Mouse (Mus musculus): ENCODE results near the gene Hoxb7. TPM values are rescaled to one million over a fixed set of nuclear protein-coding genes. Genes with fewer than 3 reads are reported as not detected.

Gene Hoxb7
- polyA plus RNA-seq, 1 experiment from 2014 or later, result 3.5 TPM

DNA sequence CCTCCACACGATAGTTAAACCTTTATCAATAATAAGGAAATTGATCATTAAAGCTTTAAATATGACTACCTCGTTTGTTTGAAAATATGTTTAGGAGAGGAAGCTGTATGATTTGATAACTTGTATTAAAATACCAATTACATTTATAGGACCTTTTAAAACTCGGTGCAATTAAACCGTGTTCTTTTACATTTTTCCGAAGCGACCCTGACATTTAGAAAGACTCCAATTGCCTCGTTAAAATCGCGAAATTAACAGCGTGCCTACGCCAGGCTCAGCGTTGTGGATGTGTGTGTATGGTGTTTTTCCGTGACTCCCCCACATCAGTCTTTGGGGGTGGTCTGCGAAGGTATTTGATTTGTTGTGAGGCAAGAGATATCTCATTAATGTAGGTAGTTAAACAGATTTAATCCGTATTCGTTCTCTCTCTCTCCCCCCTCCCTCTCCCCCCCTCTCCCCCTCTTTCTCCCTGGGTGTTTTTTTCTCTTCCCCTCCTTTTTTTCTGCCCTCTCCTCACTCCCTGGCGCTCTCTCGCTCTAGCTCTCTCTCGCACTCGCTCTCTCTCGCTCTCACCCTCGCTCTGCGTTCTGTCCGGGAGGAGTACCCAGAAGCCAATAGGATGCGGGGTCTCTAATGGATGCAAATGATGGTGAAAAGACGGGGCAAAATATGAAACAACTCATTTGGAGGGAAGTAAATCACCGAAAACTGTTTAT, 4.4 kb upstream of the Hoxb7 start, which contains the start of gene Hoxb8:
Gene Hoxb8, plus strand, starts transcription at position 51 of the 716 bp plus-strand sequence.
- under 1% methylated on average over 27 of the region's 27 CpGs for WGBS
- peak within 1 kb of the TSS; percentile 48 for H3K4me3 ChIP-seq (ENCODE audit: low read depth, low read length)
- H3K27ac ChIP-seq (ENCODE audit: low read depth), result no peak within 1 kb of the TSS; the same call in 1 of the 2 replicates
- peak within 1 kb of the TSS; percentile 86 for H3K4me2 ChIP-seq
- no peak for ATAC-seq (ENCODE audit: insufficient read depth)
- TF ChIP-seq CTCF (IDR thresholded peaks at IDR 0.05; ENCODE audit: low read depth), result no peak
- no peaks in the 10 kb centered on the region for H3K4me1 ChIP-seq (ENCODE audit: insufficient read depth)
- H3K9me3 ChIP-seq (ENCODE audit: low read depth, low read length), result no peaks in the 10 kb centered on the region
- peak within 1 kb of the TSS; percentile 56; the same call in 1 of the 2 replicates for H3K9ac ChIP-seq
- peaks cover 90% of the 10 kb centered on the region for H3K27me3 ChIP-seq (ENCODE audit: insufficient read depth, low read length)
- DNase-seq, result peak; percentile 58
- H3K36me3 ChIP-seq (ENCODE audit: insufficient read depth), result no peaks in the 10 kb centered on the region

DNA sequence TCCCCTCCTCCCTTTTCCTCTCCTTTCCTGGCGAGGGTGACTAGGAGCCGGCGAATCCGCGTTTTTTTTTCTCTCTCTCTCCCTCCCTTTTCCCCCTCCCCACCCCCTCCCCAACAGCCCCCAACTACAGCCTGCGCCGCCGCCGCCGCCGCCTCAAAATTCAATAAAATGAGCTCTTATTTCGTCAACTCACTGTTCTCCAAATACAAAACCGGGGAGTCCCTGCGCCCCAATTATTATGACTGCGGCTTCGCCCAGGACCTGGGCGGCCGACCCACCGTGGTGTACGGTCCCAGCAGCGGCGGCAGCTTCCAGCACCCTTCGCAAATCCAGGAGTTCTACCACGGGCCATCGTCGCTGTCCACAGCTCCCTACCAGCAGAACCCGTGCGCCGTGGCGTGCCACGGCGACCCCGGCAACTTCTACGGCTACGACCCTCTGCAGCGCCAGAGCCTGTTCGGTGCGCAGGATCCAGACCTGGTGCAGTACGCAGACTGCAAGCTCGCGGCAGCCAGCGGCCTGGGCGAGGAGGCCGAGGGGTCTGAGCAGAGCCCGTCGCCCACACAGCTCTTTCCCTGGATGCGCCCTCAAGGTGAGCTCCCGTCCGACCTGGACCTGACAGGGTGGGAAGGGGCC, 3.5 kb upstream of the Hoxb7 start:
- no peak for ATAC-seq (ENCODE audit: insufficient read depth)
- no peaks in the 10 kb centered on the region for H3K36me3 ChIP-seq (ENCODE audit: insufficient read depth)
- H3K27me3 ChIP-seq (ENCODE audit: insufficient read depth, low read length), result peaks cover 90% of the 10 kb centered on the region
- no peak for TF ChIP-seq CTCF (IDR thresholded peaks at IDR 0.05; ENCODE audit: low read depth)
- WGBS, result under 1% methylated on average over 47 of the region's 49 CpGs
- peak overlapping the region; percentile 6; the same call in 1 of the 2 replicates for H3K27ac ChIP-seq (ENCODE audit: low read depth)
- no peaks in the 10 kb centered on the region for H3K9me3 ChIP-seq (ENCODE audit: low read depth, low read length)
- H3K4me2 ChIP-seq, result peak overlapping the region; percentile 86
- peak overlapping the region; percentile 56 for H3K9ac ChIP-seq
- H3K4me1 ChIP-seq (ENCODE audit: insufficient read depth), result 0 out of 2 replicates have a peak, but pooled peaks cover 3% of the 10 kb centered on the region
- peak overlapping the region; percentile 48 for H3K4me3 ChIP-seq (ENCODE audit: low read depth, low read length)
- DNase-seq, result peak; percentile 69

DNA sequence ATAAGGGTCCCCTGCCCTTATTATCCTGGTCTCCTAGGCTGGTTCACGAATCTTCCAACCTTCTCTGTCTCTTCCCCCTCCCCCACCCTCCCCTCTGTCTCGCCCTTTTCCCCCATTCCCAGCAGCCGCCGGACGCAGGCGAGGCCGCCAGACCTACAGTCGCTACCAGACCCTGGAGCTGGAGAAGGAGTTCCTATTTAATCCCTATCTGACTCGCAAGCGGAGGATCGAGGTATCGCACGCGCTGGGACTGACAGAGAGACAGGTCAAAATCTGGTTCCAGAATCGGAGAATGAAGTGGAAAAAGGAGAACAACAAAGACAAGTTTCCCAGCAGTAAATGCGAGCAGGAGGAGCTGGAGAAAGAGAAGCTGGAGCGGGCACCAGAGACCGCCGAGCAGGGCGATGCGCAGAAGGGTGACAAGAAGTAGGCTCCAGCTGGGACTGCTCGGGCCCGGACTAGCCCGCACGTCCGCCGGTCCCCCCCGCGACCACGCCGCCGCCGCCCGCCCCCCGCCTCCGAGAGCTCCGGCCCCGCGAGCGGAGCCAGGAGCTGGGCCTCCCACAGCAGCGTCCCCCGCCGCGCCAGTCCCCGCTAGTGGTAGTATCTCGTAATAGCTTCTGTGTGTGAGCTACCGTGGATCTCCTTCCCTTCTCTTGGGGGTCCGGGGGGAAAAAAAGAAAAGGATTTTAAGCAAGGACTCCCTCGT, 2.2 kb upstream of the Hoxb7 start:
- Histone ChIP-seq H3K9me3 (ENCODE audit: low read depth, low read length) (no peaks in the 10 kb centered on the region), H3K4me1 (ENCODE audit: insufficient read depth) (0 out of 2 replicates have a peak, but pooled peaks cover 3% of the 10 kb centered on the region), H3K27ac (ENCODE audit: low read depth) (peak overlapping the region; percentile 73), H3K4me2 (peak overlapping the region; percentile 86), H3K36me3 (ENCODE audit: insufficient read depth) (no peaks in the 10 kb centered on the region), H3K9ac (peak overlapping the region; percentile 56), H3K27me3 (ENCODE audit: insufficient read depth, low read length) (peaks cover 89% of the 10 kb centered on the region), H3K4me3 (ENCODE audit: low read depth, low read length) (peak overlapping the region; percentile 48)
- under 1% methylated on average over 47 of the region's 49 CpGs for WGBS
- ATAC-seq (ENCODE audit: insufficient read depth), result peak; percentile 59
- DNase-seq, result peak; percentile 79
- TF ChIP-seq CTCF (IDR thresholded peaks at IDR 0.05; ENCODE audit: low read depth), result peak; percentile 33; the same call in 1 of the 2 replicates

DNA sequence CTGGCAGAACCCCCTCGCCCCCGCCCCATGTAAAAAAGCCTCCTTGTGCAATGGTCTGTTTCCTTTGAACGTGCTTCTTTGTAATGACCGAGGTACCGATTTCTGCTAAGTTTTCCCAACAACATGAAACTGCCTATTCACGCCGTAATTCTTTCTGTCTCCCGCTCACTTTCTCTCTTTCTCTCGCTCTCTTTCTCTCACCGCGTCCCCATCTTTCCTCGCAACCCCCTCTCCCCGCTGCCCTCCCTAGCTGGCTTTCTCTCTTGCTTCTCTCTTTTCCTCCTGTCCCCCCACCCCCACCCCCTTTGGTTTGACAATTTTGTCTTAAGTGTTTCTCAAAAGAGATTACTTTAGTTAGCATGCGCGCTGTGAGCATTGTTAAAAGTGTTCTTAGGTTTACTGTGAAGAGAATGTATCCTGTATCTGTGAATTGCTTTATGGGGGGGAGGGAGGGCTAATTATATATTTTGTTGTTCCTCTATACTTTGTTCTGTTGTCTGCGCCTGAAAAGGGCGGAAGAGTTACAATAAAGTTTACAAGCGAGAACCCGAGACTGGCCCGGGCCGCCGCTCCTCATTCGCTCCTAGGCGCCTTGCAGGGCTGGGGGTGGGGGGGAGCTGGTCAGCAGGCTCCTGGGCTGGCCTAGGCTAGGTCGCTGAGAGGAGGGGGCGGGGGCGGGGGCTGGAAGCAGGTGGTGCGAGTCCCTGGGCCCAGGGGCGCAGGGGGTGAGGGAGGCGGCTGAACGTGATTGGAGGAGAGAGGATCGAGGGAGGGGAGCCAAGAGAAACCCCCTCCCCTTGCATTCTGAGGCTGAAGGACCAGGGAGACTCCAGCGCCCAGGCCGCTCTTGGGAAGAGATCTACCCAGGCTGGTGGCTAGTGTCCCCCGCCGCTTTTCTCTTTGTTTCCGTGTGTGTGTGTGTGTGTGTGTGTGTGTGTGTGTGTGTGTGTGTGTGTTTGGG, 1.4 kb upstream of the Hoxb7 start:
- H3K27me3 ChIP-seq (ENCODE audit: insufficient read depth, low read length), result peaks cover 89% of the 10 kb centered on the region
- TF ChIP-seq CTCF (IDR thresholded peaks at IDR 0.05; ENCODE audit: low read depth), result no peak
- H3K4me1 ChIP-seq (ENCODE audit: insufficient read depth), result 0 out of 2 replicates have a peak, but pooled peaks cover 3% of the 10 kb centered on the region
- WGBS, result 1% methylated on average over 37 of the region's 37 CpGs
- ATAC-seq (ENCODE audit: insufficient read depth), result peak; percentile 77
- no peaks in the 10 kb centered on the region for H3K36me3 ChIP-seq (ENCODE audit: insufficient read depth)
- no peaks in the 10 kb centered on the region for H3K9me3 ChIP-seq (ENCODE audit: low read depth, low read length)
- DNase-seq, result peak; percentile 69
- peak overlapping the region; percentile 73 for H3K27ac ChIP-seq (ENCODE audit: low read depth)
- H3K4me2 ChIP-seq, result peak overlapping the region; percentile 86
- peak overlapping the region; percentile 48 for H3K4me3 ChIP-seq (ENCODE audit: low read depth, low read length)
- peak overlapping the region; percentile 56 for H3K9ac ChIP-seq

DNA sequence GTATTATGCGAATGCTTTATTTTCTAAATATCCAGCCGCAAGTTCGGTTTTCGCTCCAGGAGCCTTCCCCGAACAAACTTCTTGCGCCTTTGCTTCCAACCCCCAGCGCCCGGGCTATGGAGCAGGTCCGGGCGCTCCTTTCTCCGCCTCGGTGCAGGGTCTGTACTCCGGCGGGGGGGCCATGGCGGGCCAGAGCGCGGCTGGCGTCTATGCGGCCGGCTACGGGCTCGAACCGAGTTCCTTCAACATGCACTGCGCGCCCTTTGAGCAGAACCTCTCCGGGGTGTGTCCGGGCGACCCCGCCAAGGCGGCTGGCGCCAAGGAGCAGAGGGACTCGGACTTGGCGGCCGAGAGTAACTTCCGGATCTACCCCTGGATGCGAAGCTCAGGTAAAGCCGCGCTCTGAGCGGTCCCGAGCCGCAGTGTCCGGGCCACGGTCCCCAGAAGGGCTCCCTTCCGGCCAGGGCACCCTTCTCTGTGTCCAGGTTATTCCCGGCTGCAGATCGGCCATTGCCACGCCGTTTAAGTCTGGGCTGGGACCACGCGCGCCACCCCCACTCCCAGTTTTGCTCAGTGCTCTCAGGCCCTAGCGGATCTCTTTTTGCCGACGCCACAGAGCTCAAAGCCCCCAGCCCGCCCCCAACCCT, 439 bp downstream of the Hoxb7 start:
- TF ChIP-seq CTCF (IDR thresholded peaks at IDR 0.05; ENCODE audit: low read depth), result no peak
- no peaks in the 10 kb centered on the region for H3K9me3 ChIP-seq (ENCODE audit: low read depth, low read length)
- WGBS, result under 1% methylated on average over 55 of the region's 55 CpGs
- no peak for ATAC-seq (ENCODE audit: insufficient read depth)
- H3K4me2 ChIP-seq, result peak overlapping the region; percentile 86
- H3K4me3 ChIP-seq (ENCODE audit: low read depth, low read length), result peak overlapping the region; percentile 48
- H3K4me1 ChIP-seq (ENCODE audit: insufficient read depth), result 0 out of 2 replicates have a peak, but pooled peaks cover 3% of the 10 kb centered on the region
- H3K36me3 ChIP-seq (ENCODE audit: insufficient read depth), result no peaks in the 10 kb centered on the region
- peak; percentile 42 for DNase-seq
- H3K27ac ChIP-seq (ENCODE audit: low read depth), result peak overlapping the region; percentile 63; the same call in 1 of the 2 replicates
- peak overlapping the region; percentile 56 for H3K9ac ChIP-seq
- H3K27me3 ChIP-seq (ENCODE audit: insufficient read depth, low read length), result peaks cover 88% of the 10 kb centered on the region

Data from lung, embryonic 14.5 days (tissue).